Mouse (Mus musculus) lung, embryonic 14.5 days (tissue): ENCODE measurements at regions not wholly inside any gene's neighbourhood (a gene's known extent, or its start where the extent isn't known, plus 50 kb on each side); places are given as distances from the start of the nearest gene placed in this dataset.
A peak's percentile ranks its signal among the peaks of the same experiment; 100 is the strongest.

ENCODE experiments used
- ATAC-seq: fragments of 200-750 bp; cut with Nextera tagmentation; 2 replicates; pipeline ENCODE4 v1.8.0; 2017; ENCODE audit warnings: mild to moderate bottlenecking, moderate TSS enrichment, moderate library complexity; ENCODE audit not compliant: insufficient read depth
- DNase-seq: peaks from one replicate; pipeline ENCODE4 v3.0.0-alpha.2; 2015
- H3K27ac ChIP-seq: fragments of 300-500 bp; sonication (generic); 2 replicates; pipeline ENCODE4 v1.5.1; 2014; ENCODE audit warnings: low read depth, mild to moderate bottlenecking, moderate library complexity
- H3K27me3 ChIP-seq: fragments of 300-500 bp; sonication (generic); 2 replicates; pipeline ENCODE4 v1.6.1; 2014; ENCODE audit warnings: low read length, control low read depth; ENCODE audit not compliant: insufficient read depth
- H3K36me3 ChIP-seq: fragments of 300-500 bp; sonication (generic); 2 replicates; pipeline ENCODE4 v1.6.1; 2014; ENCODE audit warnings: control low read depth; ENCODE audit not compliant: insufficient read depth
- H3K4me1 ChIP-seq: fragments of 300-500 bp; sonication (generic); 2 replicates; pipeline ENCODE4 v1.6.1; 2014; ENCODE audit warnings: antibody characterized with exemption, control low read depth; ENCODE audit not compliant: insufficient read depth
- H3K4me2 ChIP-seq: fragments of 300-500 bp; sonication (generic); 2 replicates; pipeline ENCODE4 v1.6.1; 2014; ENCODE audit warnings: mild to moderate bottlenecking
- H3K4me3 ChIP-seq: fragments of 300-500 bp; sonication (generic); 2 replicates; pipeline ENCODE4 v1.5.1; 2014; ENCODE audit warnings: low read depth, low read length
- H3K9ac ChIP-seq: fragments of 300-500 bp; sonication (generic); 2 replicates; pipeline ENCODE4 v1.6.1; 2014
- H3K9me3 ChIP-seq: fragments of 300-500 bp; sonication (generic); 2 replicates; pipeline ENCODE4 v1.6.1; 2016; ENCODE audit warnings: low read depth, low read length, control low read depth
- CTCF ChIP-seq: IDR thresholded peaks from 2 replicates; pipeline ENCODE4 v1.5.1; 2016; ENCODE audit warnings: antibody characterized with exemption, low read depth
- WGBS: fragments of 180-500 bp; shearing (Covaris S2); extraction: QIAGEN DNeasy Blood & Tissue Kit; methylation state at CpG from one replicate; pipeline ENCODE4 v1.1.7; 2014; 5-methylcytosine and 5-hydroxymethylcytosine counted together

- Histone ChIP-seq H3K4me3 (no peak overlapping the region), H3K27me3 (no peaks in the 10 kb centered on the region), H3K36me3 (no peaks in the 10 kb centered on the region), H3K9me3 (no peaks in the 10 kb centered on the region), H3K4me2 (no peak overlapping the region), H3K9ac (no peak overlapping the region), H3K4me1 (no peaks in the 10 kb centered on the region), H3K27ac (no peak overlapping the region)
- WGBS: 39% methylated on average over 2 of the region's 2 CpGs
- no peak for TF ChIP-seq CTCF
- DNase-seq (peak; percentile 7), ATAC-seq (no peak)
Measured at GRCm38 (mm10) chr11:82568219-82568676, 179.5 kb downstream of the Tmem132e start.

- no peak for ATAC-seq
- H3K4me1 ChIP-seq: no peaks in the 10 kb centered on the region
- 55% methylated on average over 9 of the region's 9 CpGs for WGBS
- DNase-seq: peak; percentile 71
- H3K36me3 ChIP-seq: no peaks in the 10 kb centered on the region
- no peak for TF ChIP-seq CTCF
- H3K4me2 ChIP-seq: no peak overlapping the region
- H3K9ac ChIP-seq: no peak overlapping the region
- H3K4me3 ChIP-seq: no peak overlapping the region
- no peak overlapping the region for H3K27ac ChIP-seq
- H3K9me3 ChIP-seq: no peaks in the 10 kb centered on the region
- H3K27me3 ChIP-seq: no peaks in the 10 kb centered on the region
Measured at GRCm38 (mm10) chr11:82567014-82567685, 178.4 kb downstream of the Tmem132e start.

DNA sequence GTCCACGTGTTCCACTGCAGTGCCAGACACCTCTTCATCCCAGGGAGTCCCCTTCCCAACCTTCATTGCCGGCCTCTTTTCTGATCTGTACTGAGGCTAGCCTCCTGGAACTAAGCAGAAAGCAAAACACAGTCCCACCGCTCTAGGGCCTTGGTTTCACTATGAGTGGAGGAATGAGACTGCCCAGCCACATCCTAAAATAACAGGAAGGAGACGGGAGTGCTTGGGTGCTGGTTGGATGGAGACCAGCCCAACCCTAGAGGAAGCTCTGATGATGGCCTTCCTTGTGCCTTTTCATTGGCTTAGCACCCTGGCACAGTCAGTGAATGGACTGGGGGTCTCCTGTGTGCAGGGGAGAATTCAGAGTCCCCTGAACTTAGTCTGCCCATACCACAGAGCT lies 177.4 kb downstream of the Tmem132e start:
- no peak for ATAC-seq
- H3K4me2 ChIP-seq: no peak overlapping the region
- H3K36me3 ChIP-seq: no peaks in the 10 kb centered on the region
- no peaks in the 10 kb centered on the region for H3K27me3 ChIP-seq
- no peak for TF ChIP-seq CTCF
- H3K27ac ChIP-seq: no peak overlapping the region
- H3K9ac ChIP-seq: no peak overlapping the region
- DNase-seq: no peak
- WGBS: 64% methylated on average over 4 of the region's 4 CpGs
- H3K9me3 ChIP-seq: no peaks in the 10 kb centered on the region
- no peak overlapping the region for H3K4me3 ChIP-seq
- no peaks in the 10 kb centered on the region for H3K4me1 ChIP-seq

- no peaks in the 10 kb centered on the region for H3K9me3 ChIP-seq
- H3K4me3 ChIP-seq: no peak overlapping the region
- no peaks in the 10 kb centered on the region for H3K4me1 ChIP-seq
- WGBS: 48% methylated on average over 10 of the region's 10 CpGs
- TF ChIP-seq CTCF: no peak
- H3K4me2 ChIP-seq: no peak overlapping the region
- no peak overlapping the region for H3K9ac ChIP-seq
- no peaks in the 10 kb centered on the region for H3K27me3 ChIP-seq
- ATAC-seq (no peak), DNase-seq (no peak)
- no peaks in the 10 kb centered on the region for H3K36me3 ChIP-seq
- no peak overlapping the region for H3K27ac ChIP-seq
Measured at GRCm38 (mm10) chr11:82564181-82564580, 175.5 kb downstream of the Tmem132e start.

DNA sequence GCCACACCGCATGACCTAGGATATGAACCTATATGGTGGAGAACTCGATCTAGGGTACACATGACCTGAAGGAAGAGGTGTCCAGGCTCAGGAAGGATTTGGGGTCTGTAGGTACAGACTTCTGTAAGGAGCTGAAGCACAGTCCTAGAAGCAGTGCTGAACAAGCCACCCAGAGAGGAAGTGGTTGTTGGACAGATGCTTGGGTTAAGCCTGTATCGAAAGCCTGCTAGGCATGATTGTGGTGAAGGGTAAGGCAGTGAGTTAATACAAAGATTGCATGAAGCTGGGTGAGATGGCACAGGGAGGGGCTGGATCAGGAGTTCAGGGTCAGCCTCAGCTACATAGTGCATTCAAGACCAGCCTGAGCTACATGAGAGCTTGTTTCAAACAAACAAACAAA lies 153.3 kb downstream of the Tmem132e start:
- no peak for ATAC-seq
- Histone ChIP-seq H3K36me3 (no peaks in the 10 kb centered on the region), H3K9me3 (no peaks in the 10 kb centered on the region), H3K9ac (no peak overlapping the region), H3K4me3 (no peak overlapping the region), H3K4me2 (no peak overlapping the region), H3K27ac (no peak overlapping the region), H3K4me1 (no peaks in the 10 kb centered on the region), H3K27me3 (no peaks in the 10 kb centered on the region)
- 93% methylated on average over 3 of the region's 3 CpGs for WGBS
- no peak for DNase-seq
- no peak for TF ChIP-seq CTCF

- no peak overlapping the region for H3K9ac ChIP-seq
- 69% methylated on average over 7 of the region's 7 CpGs for whole genome bisulfite sequencing
- no peaks in the 10 kb centered on the region for H3K27me3 ChIP-seq
- no peaks in the 10 kb centered on the region for H3K4me1 ChIP-seq
- H3K9me3 ChIP-seq: no peaks in the 10 kb centered on the region
- H3K4me3 ChIP-seq: no peak overlapping the region
- H3K36me3 ChIP-seq: no peaks in the 10 kb centered on the region
- no peak for TF ChIP-seq CTCF
- ATAC-seq (no peak), DNase-seq (no peak)
- H3K4me2 ChIP-seq: no peak overlapping the region
- H3K27ac ChIP-seq: no peak overlapping the region
Measured at GRCm38 (mm10) chr11:82541376-82541775, 152.7 kb downstream of the Tmem132e start.

- no peak overlapping the region for H3K27ac ChIP-seq
- no peak overlapping the region for H3K4me2 ChIP-seq
- H3K36me3 ChIP-seq: no peaks in the 10 kb centered on the region
- DNase-seq: no peak
- no peak overlapping the region for H3K9ac ChIP-seq
- no peaks in the 10 kb centered on the region for H3K27me3 ChIP-seq
- no peak for ATAC-seq
- H3K4me1 ChIP-seq: no peaks in the 10 kb centered on the region
- H3K9me3 ChIP-seq: no peaks in the 10 kb centered on the region
- 70% methylated on average over 3 of the region's 3 CpGs for WGBS
- TF ChIP-seq CTCF: no peak
- no peak overlapping the region for H3K4me3 ChIP-seq
Measured at GRCm38 (mm10) chr11:82537931-82538330, 149.2 kb downstream of the Tmem132e start.
